Mouse (Mus musculus): ENCODE data around the gene Wnt3. TPM values are rescaled to one million over a fixed set of nuclear protein-coding genes. Genes with fewer than 3 reads are reported as not detected.

Wnt3 gene
- total RNA-seq, 2 experiments from 2014 or later, result 1.1 TPM; not detected in 1

DNA sequence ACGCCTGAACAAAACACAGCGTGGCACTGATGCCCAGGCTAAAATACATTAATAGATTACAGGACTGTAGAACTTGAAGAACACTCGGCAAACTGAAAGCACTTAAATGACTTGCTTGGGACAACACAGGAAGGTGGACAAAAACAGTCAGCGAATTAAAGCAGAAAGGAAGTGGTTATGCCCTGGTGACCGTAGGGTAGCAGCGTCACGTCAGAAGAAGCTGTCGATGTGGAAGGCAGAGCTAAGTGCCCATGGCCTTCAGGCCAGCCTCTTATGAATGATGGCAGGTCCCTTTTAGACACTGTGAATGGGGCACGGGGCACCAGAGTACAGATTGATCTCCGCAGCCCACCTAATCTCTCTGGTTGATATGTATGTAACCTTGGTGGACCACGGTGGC, 74.3 kb downstream of the Wnt3 start:
- no peak for DNase-seq

DNA sequence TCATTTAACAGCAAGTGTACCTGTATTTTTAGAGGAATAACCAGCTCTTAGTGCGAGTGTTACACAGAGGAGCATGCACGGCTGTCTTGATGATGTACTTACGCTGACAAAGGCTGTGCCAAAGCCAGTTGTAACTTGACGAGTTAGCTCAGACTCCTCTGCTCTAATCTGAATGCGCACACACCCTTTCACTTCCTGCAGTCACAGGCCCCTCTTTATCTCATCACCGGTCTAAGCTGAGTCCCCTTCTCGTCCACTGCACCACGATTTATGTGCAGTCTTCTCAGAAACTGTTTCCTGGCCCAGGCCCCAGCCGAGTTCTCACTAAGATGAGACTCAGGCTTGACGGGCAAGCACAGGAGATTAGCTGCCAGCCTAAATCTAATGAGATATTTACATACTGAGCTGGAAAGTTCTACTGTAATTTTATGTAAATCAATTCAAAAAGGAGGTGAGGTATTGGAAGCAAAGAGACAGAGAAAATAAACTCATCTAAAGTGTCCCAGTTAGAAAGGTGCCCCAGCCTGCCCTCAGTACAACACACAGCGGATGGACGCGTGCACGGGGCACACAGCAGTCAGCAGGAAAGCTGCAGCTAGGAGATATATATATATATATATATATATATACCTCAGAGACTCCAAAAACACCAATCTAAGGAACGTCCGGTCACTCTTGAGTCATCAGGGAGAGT, 78.8 kb downstream of the Wnt3 start:
- no peak for DNase-seq

DNA sequence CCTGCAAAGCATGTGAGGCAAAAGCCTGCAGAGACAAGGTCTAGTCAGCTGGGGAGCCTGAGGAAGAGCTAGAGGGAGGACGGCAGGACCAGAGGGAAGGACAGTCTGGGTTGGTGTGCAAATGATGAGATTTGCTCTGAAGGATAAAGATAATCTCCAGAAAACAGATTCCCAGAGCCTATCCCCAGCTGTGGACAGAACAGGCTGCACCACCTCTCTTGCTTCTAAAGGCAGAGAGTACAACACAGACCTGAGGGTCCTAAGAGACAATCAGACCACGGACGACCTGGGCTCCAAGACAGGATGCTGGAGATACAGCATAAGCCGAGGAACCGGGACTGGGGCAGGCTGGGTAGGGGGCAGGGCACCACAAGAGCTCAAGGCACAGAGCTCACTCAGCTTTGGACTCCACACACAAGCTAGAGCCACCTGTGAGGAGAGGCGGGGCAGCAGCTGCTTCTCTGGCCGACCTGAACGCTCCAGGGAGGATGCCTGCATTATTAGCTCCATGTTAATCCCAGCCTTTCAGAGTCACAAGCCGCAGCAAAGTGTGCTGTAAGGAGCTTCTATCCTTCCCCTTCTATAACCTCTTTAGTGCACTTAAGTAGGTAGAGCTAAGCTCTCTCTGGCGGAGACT, 79.5 kb downstream of the Wnt3 start:
- no peak for DNase-seq

DNA sequence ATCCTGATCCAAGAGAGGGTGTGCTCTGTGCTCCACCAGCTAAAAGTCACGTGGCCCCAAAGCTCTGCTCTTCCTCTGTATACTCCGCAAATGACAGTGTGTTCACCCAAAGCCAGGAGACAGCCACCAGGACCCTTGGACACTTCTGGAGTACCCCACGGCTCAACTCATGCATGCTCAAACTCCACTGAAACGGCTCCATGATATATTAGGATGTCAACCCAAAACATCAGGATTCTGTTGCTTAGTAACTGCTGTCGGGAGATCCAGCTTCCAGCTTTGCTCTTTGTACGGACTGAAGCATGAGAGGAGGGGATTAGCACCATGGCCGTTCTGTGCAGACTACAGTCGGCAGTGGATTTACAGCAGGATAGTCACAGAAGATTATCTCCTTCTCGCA, 80.3 kb downstream of the Wnt3 start:
- DNase-seq, result no peak

DNA sequence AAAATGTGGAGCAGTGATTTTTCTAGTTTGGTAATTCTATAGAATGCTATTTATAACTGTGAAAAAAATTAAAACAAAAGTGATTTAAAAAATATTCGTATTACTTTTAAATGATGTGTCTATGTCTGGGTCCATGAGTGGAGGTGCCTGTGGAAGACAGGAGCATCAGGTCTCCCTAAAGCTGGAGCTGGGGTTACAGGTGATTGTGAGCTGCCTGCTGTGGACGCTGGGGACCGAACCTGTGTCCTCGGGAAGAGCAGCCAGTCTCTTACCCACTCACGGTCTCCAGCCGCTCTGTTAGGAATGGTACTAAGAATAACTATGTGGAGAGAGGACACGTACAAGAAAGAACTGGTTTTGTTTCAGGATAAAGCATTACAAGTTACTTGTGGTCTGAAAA, 82.7 kb downstream of the Wnt3 start:
- no peak for DNase-seq

DNA sequence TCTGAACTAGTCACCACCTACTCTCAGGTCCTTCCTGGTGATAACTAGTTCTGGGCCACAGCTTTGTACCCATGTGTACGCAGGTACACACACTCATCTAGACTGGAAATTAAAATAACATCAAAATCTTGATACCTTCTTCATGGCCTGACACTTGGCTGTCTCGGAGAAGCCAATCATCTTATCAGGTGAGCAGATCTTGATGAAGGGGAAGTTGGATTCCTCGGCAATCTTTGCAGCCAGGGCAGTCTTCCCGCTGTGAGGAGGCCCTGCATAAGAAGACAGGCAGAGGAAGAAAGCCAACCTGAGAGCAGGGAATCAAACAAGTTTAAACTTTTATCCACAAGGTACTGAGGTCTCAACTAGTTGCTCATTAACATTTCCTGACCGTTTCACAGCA, 84.8 kb downstream of the Wnt3 start:
- no peak for DNase-seq

DNA sequence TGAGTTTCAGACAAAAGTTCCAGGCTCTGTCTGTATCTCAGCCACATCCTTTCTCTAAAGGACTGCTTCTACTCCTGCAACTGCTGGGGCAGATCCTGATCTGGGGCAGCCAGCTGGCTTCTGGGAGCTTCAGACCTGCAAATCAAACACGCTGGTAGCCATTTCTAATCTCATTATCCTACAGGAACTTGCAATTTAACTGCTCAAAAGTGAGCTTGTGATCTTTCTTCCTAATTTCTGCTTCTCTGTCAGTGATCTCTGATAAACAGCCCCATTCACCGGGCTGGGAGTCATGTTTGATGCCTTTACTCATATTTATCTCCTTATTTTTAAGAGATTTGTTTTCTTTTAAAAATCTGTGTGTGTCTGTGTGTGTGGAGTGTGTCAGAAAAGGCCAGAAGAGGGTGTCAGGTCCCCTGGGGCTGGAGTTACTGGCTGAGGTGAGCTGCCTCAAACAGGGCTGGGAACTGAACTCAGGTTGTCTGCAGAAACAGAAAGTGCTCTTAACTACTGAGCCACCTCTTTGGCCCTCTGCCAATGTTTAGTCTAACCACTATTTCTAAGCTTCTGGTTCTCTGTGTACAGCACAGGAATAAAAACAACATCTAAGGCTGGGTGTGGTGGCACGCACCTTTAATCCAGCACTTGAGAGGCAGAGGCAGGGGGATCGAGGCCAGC, 86.1 kb downstream of the Wnt3 start:
- no peak for DNase-seq

DNA sequence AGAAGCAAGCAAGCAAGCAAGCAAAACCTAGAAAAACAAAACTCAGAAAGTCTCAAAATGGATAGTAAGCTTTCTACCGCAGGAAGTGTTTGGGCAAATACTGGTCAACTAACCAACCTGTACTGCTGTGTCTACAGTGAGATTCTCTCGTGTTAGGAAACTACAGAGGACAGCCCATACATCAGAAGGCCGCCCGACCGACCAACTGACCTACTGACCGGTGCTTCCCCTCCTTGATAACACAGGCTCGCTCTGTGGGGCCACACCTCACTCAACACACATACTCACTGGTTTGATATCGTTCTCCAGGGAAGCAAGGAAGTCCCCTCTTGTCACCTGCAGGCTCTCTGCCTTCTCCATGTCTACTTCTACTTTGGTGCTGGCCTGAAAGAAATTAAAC, 89.0 kb downstream of the Wnt3 start:
- no peak for DNase-seq

DNA sequence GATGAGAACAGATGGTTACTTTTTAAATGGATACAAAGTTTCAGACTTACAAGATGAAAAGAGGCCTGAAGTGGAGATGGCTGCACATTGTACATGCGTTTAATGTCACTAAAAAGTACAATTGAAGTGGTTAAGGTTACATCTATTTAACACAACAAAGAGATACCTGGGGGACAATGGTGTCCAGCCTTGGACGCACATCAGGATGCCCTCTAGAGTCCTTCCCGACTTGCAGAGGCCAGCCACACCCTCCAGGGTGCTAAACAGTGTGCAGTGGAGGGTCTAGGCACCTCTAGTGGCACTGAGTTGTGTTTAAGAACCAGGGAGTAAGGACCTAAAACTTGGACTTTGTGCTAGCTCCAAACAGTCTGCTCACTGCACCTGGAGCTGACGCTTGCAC, 90.5 kb downstream of the Wnt3 start:
- no peak for DNase-seq

DNA sequence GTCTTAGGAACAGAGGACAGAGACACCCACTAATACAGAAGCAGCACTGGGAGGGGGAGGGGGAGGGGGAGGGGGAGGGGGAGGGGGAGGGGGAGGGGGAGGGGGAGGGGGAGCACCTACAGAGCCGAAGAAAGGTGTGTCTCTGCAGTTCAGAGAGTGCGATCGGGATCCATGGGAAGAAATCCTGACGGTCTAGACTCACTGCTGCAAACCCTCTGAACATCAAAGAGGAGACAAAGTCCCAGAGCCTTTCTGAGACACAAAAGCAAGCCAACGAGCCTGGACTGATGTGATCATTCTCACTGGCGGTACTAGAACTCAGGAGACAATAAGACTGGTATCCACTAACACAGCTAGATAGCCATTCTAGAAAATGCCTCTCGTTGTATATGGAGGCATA, 91.4 kb downstream of the Wnt3 start:
- DNase-seq, result no peak

Other genes with a start within 250 kb of the Wnt3 start
- not detected for gene Gm884, start 153.0 kb upstream of the Wnt3 start, total RNA-seq (2021)
- not detected for gene Lyzl6, start 135.3 kb upstream of the Wnt3 start, total RNA-seq (2021)
- gene Rprml, start 124.6 kb upstream of the Wnt3 start, total RNA-seq (2021), result under 1 TPM in 1 of 2 experiments, not detected in 1; 0.40 TPM
- 10 to 100 TPM; 90.4 to 93.9 TPM for gene Gosr2, start 76.3 kb upstream of the Wnt3 start, total RNA-seq (2021)
- gene Wnt9b, start 24.3 kb upstream of the Wnt3 start, total RNA-seq (2021), result under 1 TPM; 0.13 to 0.20 TPM
- 100 to 1,000 TPM; 131 to 199 TPM for gene Nsf, start 179.9 kb downstream of the Wnt3 start, total RNA-seq (2021)
- gene Arf2, start 192.6 kb downstream of the Wnt3 start, total RNA-seq (2021), result 10 to 100 TPM; 48.5 to 59.1 TPM

Measured in adrenal gland, postnatal 36 days (tissue).